Mouse (Mus musculus): ENCODE measurements around the gene Gm10563. TPM values are rescaled to one million over a fixed set of nuclear protein-coding genes. Genes with fewer than 3 reads are reported as not detected.

Gene Gm10563
- total RNA-seq, 2 experiments from 2014 or later: not detected

DNA sequence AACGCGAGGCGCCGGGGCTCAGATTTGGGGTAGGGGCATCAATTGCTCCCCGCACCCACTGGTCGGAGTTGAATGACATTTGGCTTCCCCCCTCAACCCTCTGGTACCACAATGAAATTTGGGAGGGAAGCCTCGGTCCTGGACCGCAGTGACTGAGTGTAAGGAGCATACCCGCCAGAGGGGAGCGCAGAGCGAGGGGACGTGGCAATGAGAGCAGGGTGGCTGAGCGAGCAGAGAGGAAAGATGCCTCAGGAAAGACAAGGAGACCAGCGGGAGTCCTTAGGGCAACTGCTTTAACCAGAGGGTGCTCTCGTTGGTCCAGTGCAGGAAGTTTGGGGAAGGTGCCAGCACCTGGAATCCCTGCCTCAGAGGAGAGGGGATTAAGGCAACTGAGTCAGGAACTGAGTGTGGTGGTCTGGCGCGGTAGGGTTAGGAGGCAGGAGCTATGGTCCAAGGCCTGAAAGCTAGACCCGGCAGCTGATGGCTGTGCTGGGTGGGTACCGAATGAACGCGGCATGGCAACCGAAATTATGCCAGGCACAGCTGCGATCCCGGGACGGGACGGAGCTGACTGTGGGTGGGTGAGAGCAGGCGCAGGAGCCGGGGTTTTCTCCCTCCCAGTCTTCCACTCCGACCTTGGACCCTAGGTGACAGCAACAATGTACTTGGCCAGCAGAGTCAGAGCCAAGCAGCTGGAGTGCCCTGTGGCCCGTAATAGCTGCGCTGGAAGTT, 8.4 kb upstream of the Gm10563 start:
- ATAC-seq (replicated peaks; ENCODE audit: poor library complexity, severe bottlenecking): peak; percentile 18

GRCm38 (mm10) chr4:155653086-155653450, 7.9 kb upstream of the Gm10563 start, which contains the start of gene Mmp23:
Gene Mmp23, minus strand, starts transcription at chr4:155653384.
- ATAC-seq (replicated peaks; ENCODE audit: poor library complexity, severe bottlenecking): peak; percentile 54

DNA sequence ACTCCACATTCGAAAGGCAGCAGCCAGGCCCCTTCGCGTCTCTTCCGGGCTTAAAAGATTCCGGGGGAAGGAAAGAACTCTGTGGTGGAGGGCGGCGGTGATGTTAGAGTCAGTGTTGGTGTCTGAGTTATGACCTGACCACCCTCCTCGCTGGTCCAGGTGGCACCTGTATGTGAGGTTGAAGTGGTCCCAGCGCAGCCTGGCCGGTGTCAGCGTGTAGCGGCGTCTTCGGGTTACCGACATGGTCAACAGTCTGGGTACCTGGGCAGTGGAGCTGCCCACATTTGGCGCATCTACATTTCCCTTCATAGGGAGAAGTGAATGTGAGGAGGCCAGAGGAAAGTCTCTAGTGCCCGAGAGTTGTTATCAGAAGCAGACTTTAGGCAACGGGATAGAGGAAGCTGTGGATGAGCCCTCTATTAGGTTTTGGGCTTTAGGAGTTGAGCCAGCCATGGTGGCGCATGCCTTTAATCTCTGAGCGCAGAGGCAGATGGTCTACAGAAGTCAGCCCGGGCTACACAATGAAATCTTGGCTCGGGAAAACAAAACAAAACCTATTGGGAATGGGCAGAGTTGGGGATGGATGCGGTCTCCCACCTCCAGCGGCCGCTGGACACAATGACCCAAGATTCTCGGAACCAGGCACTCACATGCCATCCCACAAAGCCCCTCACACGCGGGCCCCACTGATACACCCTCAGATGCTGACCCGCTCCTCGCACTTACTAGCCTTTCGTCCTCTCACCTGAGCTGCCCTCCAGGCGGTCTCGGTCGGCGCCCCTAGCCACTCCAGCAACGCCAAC, 7.3 kb upstream of the Gm10563 start:
- no peak for ATAC-seq (replicated peaks; ENCODE audit: poor library complexity, severe bottlenecking)

- no peak for ATAC-seq (replicated peaks; ENCODE audit: poor library complexity, severe bottlenecking)
Observed at GRCm38 (mm10) chr4:155651553-155652269, 6.5 kb upstream of the Gm10563 start.

GRCm38 (mm10) chr4:155649355-155649754, 4.1 kb upstream of the Gm10563 start:
- no peak for ATAC-seq (replicated peaks; ENCODE audit: poor library complexity, severe bottlenecking)

- no peak for ATAC-seq (replicated peaks; ENCODE audit: poor library complexity, severe bottlenecking)
Observed at GRCm38 (mm10) chr4:155645721-155646120, 513 bp upstream of the Gm10563 start.

DNA sequence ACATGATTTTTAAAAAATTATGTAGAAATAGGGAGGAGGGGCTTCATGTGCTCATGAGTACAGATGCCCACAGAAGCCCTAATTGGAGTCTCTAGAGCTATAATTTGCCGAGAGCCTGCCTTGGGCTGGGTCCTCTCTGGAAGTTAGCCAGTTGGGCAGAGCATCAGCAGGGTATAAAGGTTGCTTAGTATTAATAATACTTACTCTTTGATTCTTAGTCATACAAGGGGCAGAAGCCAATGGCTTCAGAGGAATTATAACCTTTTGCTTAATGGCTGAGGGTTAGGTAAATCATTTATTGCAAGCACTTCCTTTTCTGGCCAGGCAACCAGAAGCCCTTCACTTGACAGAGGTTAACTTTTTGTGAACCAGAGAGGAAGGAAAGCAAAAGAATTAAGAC, 1.7 kb downstream of the Gm10563 start:
- ATAC-seq (replicated peaks; ENCODE audit: poor library complexity, severe bottlenecking): no peak

GRCm38 (mm10) chr4:155635766-155636499, 9.3 kb downstream of the Gm10563 start:
- ATAC-seq (replicated peaks; ENCODE audit: poor library complexity, severe bottlenecking): no peak

GRCm38 (mm10) chr4:155630267-155630666, 14.9 kb downstream of the Gm10563 start:
- no peak for ATAC-seq (replicated peaks; ENCODE audit: poor library complexity, severe bottlenecking)

DNA sequence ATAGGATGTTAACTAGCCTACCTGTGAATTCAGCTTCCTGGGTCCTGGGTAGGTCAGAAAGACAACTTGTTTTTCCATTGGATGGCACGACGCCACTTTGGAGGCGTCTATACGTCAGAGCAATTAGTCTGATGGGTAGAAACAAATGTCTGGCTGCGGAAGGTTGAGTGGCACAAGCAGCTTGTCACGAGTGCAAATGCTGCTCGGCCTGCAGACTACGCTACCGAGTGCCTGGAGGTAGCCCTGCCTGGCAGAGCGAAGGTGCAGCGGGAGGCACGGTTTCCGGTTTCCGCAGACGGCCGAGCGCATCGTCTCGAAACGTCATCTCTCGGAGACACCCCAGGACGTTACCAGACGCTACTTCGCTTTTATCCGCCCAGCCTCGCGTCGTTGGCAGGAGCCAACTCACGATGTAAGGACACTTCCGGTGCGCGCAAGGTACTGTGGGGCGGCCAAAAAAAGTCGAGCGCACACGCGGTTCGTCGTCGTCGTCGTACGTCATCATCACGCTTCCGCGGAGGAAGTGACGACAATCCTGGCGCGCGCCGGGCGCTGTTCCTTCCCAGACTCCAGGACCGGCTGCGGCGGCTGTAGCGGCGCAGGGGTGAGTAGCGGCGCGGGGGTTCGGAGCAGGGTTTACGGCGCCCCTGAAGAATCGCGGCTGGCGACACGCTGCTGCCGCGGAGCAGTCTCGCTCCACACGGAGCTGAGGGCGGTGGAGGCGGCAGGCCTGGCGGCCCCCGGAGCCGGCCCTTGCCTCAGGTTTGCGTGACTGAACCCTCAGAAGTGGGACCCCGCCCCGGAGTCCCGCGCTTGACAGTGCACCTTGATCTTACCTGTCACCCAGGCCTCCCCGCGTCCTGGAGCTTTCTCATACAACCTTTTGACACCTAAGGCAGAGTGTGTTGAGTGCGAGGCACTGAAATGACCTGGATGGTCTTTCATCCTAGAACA, 20.6 kb downstream of the Gm10563 start, which contains the start of gene Cdk11b:
Gene Cdk11b, plus strand, starts transcription at position 517 of the 954 bp plus-strand sequence.
- ATAC-seq (replicated peaks; ENCODE audit: poor library complexity, severe bottlenecking): peak; percentile 96

DNA sequence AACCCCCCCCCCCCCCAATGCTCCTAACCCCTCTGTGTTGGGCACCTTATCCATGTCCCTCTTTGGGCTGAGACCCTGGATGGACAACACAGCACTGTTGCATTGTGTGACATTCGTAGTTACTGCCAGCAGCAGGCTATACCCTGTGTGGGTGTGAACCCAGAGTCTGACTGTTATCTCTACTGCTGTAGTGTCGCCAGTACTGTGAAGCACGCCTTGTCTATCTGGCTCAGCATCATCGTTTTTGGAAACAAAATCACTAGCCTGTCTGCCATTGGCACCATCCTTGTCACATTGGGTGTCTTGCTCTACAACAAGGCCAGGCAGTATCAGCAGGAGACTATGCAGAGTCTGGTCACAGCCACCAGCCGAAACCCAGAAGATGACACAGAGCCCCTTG, 26.9 kb downstream of the Gm10563 start:
- ATAC-seq (replicated peaks; ENCODE audit: poor library complexity, severe bottlenecking): no peak

GRCm38 (mm10) chr4:155613264-155613663, 31.9 kb downstream of the Gm10563 start:
- ATAC-seq (replicated peaks; ENCODE audit: poor library complexity, severe bottlenecking): no peak

GRCm38 (mm10) chr4:155611860-155612259, 33.3 kb downstream of the Gm10563 start:
- ATAC-seq (replicated peaks; ENCODE audit: poor library complexity, severe bottlenecking): no peak

GRCm38 (mm10) chr4:155606825-155607224, 38.4 kb downstream of the Gm10563 start:
- no peak for ATAC-seq (replicated peaks; ENCODE audit: poor library complexity, severe bottlenecking)

- no peak for ATAC-seq (replicated peaks; ENCODE audit: poor library complexity, severe bottlenecking)
Observed at GRCm38 (mm10) chr4:155605132-155605531, 40.1 kb downstream of the Gm10563 start.

- no peak for ATAC-seq (replicated peaks; ENCODE audit: poor library complexity, severe bottlenecking)
Observed at GRCm38 (mm10) chr4:155603801-155604200, 41.4 kb downstream of the Gm10563 start.

- no peak for ATAC-seq (replicated peaks; ENCODE audit: poor library complexity, severe bottlenecking)
Observed at GRCm38 (mm10) chr4:155602753-155603152, 42.5 kb downstream of the Gm10563 start.

GRCm38 (mm10) chr4:155601997-155602456, 43.2 kb downstream of the Gm10563 start:
- ATAC-seq (replicated peaks; ENCODE audit: poor library complexity, severe bottlenecking): peak; percentile 10; the same call in 1 of the 2 replicates
